Mouse (Mus musculus): ENCODE data around the gene Srgap3.

DNA sequence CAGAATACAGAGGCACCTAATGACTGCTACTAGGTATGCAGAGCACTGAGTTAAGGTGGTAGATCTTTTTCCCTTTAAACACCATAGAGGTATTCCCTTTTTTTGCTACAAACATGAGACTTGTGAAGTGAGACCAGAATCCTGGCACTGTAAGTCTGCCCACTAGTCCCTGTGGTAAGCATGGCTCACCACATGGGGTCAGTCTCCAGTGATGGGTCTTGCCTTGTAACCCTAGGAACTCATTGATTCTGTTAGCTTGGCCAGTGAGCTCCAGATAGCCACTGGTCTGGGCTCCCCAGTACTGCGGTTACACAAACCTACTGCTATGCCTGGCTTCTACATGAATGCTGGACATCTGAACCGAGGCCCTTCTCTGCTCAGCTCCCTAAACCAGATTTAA is 204.8 kb downstream of the Srgap3 start:
- TF ChIP-seq GATA1 (IDR thresholded peaks at IDR 0.05; ENCODE audit: low read length) (no peak), TAL1 (IDR thresholded peaks at IDR 0.05; ENCODE audit: low read length) (no peak)

Measured in erythroblast, embryonic 14.5 days (primary cell).